Mouse (Mus musculus) spleen, adult 2 months (tissue): ENCODE measurements around the gene Olfr1461. TPM values are rescaled to one million over a fixed set of nuclear protein-coding genes. Genes with fewer than 3 reads are reported as not detected.

Experiments
- DNase-seq, 2 experiments: peaks; one replicate each; pipeline versions ENCODE4 v3.0.0 to v3.0.0-alpha.2; 2012 to 2021; ENCODE audit warnings: low spot score in 2 of 2, low read depth in 1 of 2
- H3K27ac ChIP-seq: fragments of 200-500 bp; 2 replicates; pipeline ENCODE4 v1.5.1; 2012; ENCODE audit warnings: low read length, inconsistent platforms; ENCODE audit not compliant: insufficient read depth
- H3K27me3 ChIP-seq: fragments of 200-500 bp; 2 replicates; pipeline ENCODE4 v1.6.1; 2012; ENCODE audit warnings: mild to moderate bottlenecking, moderate library complexity, low read length, inconsistent platforms; ENCODE audit not compliant: control insufficient read depth, insufficient read depth
- H3K36me3 ChIP-seq: fragments of 200-500 bp; 2 replicates; pipeline ENCODE4 v1.6.1; 2012; ENCODE audit warnings: mild to moderate bottlenecking, low read length, inconsistent platforms; ENCODE audit not compliant: control insufficient read depth, insufficient read depth
- H3K4me1 ChIP-seq: fragments of 200-500 bp; 2 replicates; pipeline ENCODE4 v1.6.1; 2011; ENCODE audit warnings: inconsistent platforms; ENCODE audit not compliant: control insufficient read depth, insufficient read depth, insufficient read length
- H3K4me3 ChIP-seq: fragments of 200-500 bp; 2 replicates; pipeline ENCODE4 v1.5.1; 2011; ENCODE audit warnings: mild to moderate bottlenecking, inconsistent platforms; ENCODE audit not compliant: insufficient read depth, insufficient read length; ENCODE audit errors: extremely low read depth
- CTCF ChIP-seq: fragments of 200-500 bp; IDR thresholded peaks from 2 replicates; pipeline ENCODE4 v1.5.1; 2011; ENCODE audit warnings: mild to moderate bottlenecking, inconsistent platforms; ENCODE audit not compliant: insufficient read depth, insufficient read length, insufficient replicate concordance; ENCODE audit errors: extremely low read depth
- POLR2A ChIP-seq: fragments of 200-500 bp; IDR thresholded peaks from 2 replicates; pipeline ENCODE4 v1.6.1; 2011; ENCODE audit warnings: low read depth, low read length, inconsistent platforms
- WGBS: fragments of 180-500 bp; shearing (Covaris S2); methylation state at CpG from one replicate; pipeline ENCODE4 v1.1.7; 2018; 5-methylcytosine and 5-hydroxymethylcytosine counted together
- polyA plus RNA-seq: library from polyadenylated mRNA; depleted of rRNA; stranded (reverse); fragments of >200 nt; gene quantifications from 2 replicates; pipeline ENCODE4 v1.2.3, GENCODE M21; 2012; rRNA removed

Olfr1461 gene
- polyA plus RNA-seq = not detected in 2 replicates

- DNase-seq = no peak
- no peak for TF ChIP-seq CTCF
- TF ChIP-seq POLR2A = no peak
- Histone ChIP-seq H3K36me3 (no peaks in the 10 kb centered on the region), H3K27ac (no peak within 1 kb of the TSS), H3K4me3 (no peak within 1 kb of the TSS; the same call in 1 of the 2 replicates), H3K4me1 (no peaks in the 10 kb centered on the region), H3K27me3 (no peaks in the 10 kb centered on the region)
- 52% methylated on average over 1 of the region's 1 CpGs for WGBS
These were observed at the start of gene Olfr1461 for GRCm38 (mm10) chr19:13162700-13163099. Gene Olfr1461, plus strand, starts transcription at chr19:13163000.

GRCm38 (mm10) chr19:13149449-13149848 is 13.4 kb upstream of the Olfr1461 start, which contains the start of gene Olfr1459:
Gene Olfr1459, minus strand, starts transcription at chr19:13149549.
- no peaks in the 10 kb centered on the region for H3K27me3 ChIP-seq
- no peaks in the 10 kb centered on the region for H3K4me1 ChIP-seq
- no peak within 1 kb of the TSS for H3K27ac ChIP-seq
- no peak for DNase-seq
- TF ChIP-seq CTCF = no peak
- TF ChIP-seq POLR2A = no peak
- WGBS = 75% methylated on average over 1 of the region's 1 CpGs
- no peak within 1 kb of the TSS for H3K4me3 ChIP-seq
- no peaks in the 10 kb centered on the region for H3K36me3 ChIP-seq

- Histone ChIP-seq H3K4me3 (no peak within 1 kb of the TSS), H3K36me3 (no peaks in the 10 kb centered on the region), H3K27me3 (no peaks in the 10 kb centered on the region), H3K4me1 (no peaks in the 10 kb centered on the region), H3K27ac (no peak within 1 kb of the TSS)
- no peak for DNase-seq
- 92% methylated on average over 1 of the region's 1 CpGs for WGBS
- TF ChIP-seq POLR2A = no peak
- TF ChIP-seq CTCF = no peak
These were observed 22.6 kb downstream of the Olfr1461 start, which contains the start of gene Olfr1462 for GRCm38 (mm10) chr19:13185434-13185833. Gene Olfr1462, plus strand, starts transcription at chr19:13185734.

Other genes with a start within 250 kb of the Olfr1461 start
- not detected in 2 replicates for gene Olfr1448, start 238.6 kb upstream of the Olfr1461 start, polyA plus RNA-seq
- gene Olfr1449, start 232.2 kb upstream of the Olfr1461 start, polyA plus RNA-seq = not detected in 2 replicates
- not detected in 2 replicates for gene Olfr1450, start 212.7 kb upstream of the Olfr1461 start, polyA plus RNA-seq
- not detected in 2 replicates for gene Olfr1451, start 168.0 kb upstream of the Olfr1461 start, polyA plus RNA-seq
- gene Olfr1453, start 134.7 kb upstream of the Olfr1461 start, polyA plus RNA-seq = not detected in 2 replicates
- gene Olfr1454, start 102.4 kb upstream of the Olfr1461 start, polyA plus RNA-seq = not detected in 2 replicates
- not detected in 2 replicates for gene Olfr1457, start 65.1 kb upstream of the Olfr1461 start, polyA plus RNA-seq
- not detected in 2 replicates for gene Olfr1458, start 56.2 kb upstream of the Olfr1461 start, polyA plus RNA-seq
- gene Olfr1459, start 13.5 kb upstream of the Olfr1461 start, polyA plus RNA-seq = not detected in 2 replicates
- gene Olfr1462, start 22.7 kb downstream of the Olfr1461 start, polyA plus RNA-seq = not detected in 2 replicates
- not detected in 2 replicates for gene Olfr1463, start 68.3 kb downstream of the Olfr1461 start, polyA plus RNA-seq
- not detected in 2 replicates for gene Olfr1465, start 152.5 kb downstream of the Olfr1461 start, polyA plus RNA-seq
- not detected in 2 replicates for gene Olfr1466, start 175.9 kb downstream of the Olfr1461 start, polyA plus RNA-seq
- not detected in 2 replicates for gene Olfr1467, start 199.2 kb downstream of the Olfr1461 start, polyA plus RNA-seq
- gene Olfr1469, start 244.8 kb downstream of the Olfr1461 start, polyA plus RNA-seq = not detected in 2 replicates